Mouse (Mus musculus): ENCODE results near the gene Pak7. TPM values are rescaled to one million over a fixed set of nuclear protein-coding genes. Genes with fewer than 3 reads are reported as not detected.

Pak7 gene
- polyA plus RNA-seq, 1 experiment: 27.3 TPM

DNA sequence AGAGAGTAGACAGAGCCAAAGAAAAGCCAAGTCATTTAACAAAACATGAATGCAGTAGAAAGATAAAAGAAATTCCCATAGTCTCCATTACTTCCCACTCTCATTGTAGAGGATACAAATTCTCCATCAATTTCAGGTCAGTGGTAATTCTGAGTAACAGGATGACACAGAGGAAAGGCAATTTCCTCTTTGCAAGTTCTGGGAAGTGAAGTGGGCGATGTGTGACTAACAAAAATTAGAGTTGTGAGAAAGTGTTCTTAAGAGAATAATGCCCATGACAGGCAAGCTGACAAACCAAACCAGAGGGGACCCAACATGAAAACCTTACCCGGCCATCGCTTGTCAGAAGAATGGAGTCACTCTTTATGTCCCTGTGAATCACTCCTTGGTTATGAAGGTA lies 290.6 kb downstream of the Pak7 start:
- no peak for TF ChIP-seq POLR2A (IDR thresholded peaks at IDR 0.05; ENCODE audit: borderline replicate concordance, extremely low read depth, insufficient read depth, insufficient read length, poor library complexity, severe bottlenecking)
- TF ChIP-seq CTCF (IDR thresholded peaks at IDR 0.05; ENCODE audit: borderline replicate concordance, extremely low read depth, insufficient read depth, insufficient read length): no peak
- DNase-seq (ENCODE audit: low read depth): no peak

DNA sequence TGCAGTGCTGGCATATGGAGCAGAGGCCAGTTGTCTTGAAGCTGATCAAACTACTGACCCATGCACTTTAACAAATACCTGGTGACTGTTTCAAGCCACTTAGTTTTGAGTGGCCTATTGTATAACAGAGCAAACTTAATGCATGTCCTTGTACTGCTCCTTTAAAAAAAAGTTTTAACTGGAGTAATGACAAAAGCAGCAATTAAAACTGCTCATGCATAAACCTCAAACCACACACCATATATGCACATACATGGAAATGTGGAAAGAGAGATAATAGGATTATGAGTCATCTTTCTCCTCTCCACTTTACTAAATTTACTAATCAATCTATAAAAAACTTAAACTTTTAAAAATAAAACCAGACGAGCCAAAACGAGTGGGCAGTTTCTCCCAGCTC lies 291.8 kb downstream of the Pak7 start:
- DNase-seq (ENCODE audit: low read depth): no peak
- TF ChIP-seq CTCF (IDR thresholded peaks at IDR 0.05; ENCODE audit: borderline replicate concordance, extremely low read depth, insufficient read depth, insufficient read length) (no peak), POLR2A (IDR thresholded peaks at IDR 0.05; ENCODE audit: borderline replicate concordance, extremely low read depth, insufficient read depth, insufficient read length, poor library complexity, severe bottlenecking) (no peak)

DNA sequence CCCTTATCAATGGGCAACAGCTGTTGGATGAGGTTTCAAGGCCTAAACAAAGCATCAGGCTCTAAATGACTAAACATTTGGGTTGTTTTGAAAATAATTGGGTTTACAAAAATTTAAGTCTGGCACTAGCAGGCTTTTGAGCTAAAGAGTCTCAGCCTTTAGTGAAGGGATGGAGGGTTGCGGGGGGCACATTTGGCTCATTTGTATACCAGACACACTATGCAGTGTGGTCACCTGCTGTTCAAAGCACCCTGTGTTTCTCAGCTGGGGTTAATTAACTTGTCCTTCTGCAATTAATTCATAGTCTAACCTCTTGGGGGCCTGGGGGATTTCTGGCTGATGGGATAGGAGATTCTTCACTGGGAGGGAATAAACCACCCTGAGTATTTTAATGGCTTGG lies 323.4 kb downstream of the Pak7 start:
- peak; percentile 64 for DNase-seq (ENCODE audit: low read depth)

DNA sequence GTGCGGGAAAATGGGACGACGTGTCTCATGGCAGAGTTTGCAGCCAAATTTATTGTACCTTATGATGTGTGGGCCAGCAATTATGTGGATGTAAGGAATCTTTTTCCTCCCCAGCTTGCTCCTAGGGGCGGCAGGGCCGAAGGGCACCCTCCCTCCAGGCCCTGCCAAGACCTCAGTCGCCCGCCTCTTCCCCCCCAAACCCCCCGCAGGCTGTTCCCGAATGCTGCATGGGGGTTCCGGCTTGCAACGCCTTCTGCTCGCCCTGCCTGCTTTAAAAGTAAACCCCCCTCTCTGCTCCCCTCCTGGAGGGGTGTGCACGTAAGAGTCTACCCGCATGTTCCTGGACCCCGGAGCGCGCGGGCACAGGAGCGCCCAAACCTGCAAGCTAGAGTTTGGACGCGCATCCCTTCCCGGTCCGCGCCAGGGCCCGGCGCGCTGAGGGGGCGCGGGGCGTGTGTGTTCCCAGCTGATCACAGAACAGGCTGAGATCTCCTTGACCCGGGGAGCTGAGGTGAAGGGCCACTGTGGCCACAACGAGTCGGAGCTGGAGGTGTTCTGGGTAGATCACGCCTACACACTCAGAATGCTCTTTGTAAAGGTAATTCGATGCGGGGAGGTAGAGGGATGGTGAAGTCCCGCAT lies 328.6 kb downstream of the Pak7 start:
- TF ChIP-seq POLR2A (IDR thresholded peaks at IDR 0.05; ENCODE audit: borderline replicate concordance, extremely low read depth, insufficient read depth, insufficient read length, poor library complexity, severe bottlenecking) (no peak), CTCF (IDR thresholded peaks at IDR 0.05; ENCODE audit: borderline replicate concordance, extremely low read depth, insufficient read depth, insufficient read length) (no peak)
- DNase-seq (ENCODE audit: low read depth): peak; percentile 38

More for the DNA sequence above, 323.4 kb downstream of the Pak7 start:
- no peak for TF ChIP-seq POLR2A (IDR thresholded peaks at IDR 0.05; ENCODE audit: borderline replicate concordance, extremely low read depth, insufficient read depth, insufficient read length, poor library complexity, severe bottlenecking)
- TF ChIP-seq CTCF (IDR thresholded peaks at IDR 0.05; ENCODE audit: borderline replicate concordance, extremely low read depth, insufficient read depth, insufficient read length): no peak

DNA sequence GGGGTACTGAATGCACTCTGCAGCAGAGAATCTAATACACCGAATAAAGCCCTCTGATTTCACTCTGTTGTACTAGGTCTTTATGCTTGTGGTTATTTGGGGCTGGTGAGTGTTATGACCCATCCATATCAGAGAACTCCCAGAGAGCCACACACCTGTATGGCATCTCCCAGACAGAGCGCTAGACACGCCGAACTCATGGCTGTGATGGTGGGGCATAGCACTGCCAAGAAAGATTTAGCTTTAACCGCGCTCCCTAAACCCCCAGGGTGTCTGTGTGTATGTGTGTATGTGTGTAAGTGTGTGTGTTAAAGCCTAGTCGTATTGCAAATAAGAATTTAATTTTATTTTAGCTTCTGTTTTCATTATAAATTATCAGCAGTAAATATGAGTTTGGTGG lies 329.4 kb downstream of the Pak7 start:
- DNase-seq (ENCODE audit: low read depth): peak; percentile 34
- TF ChIP-seq POLR2A (IDR thresholded peaks at IDR 0.05; ENCODE audit: borderline replicate concordance, extremely low read depth, insufficient read depth, insufficient read length, poor library complexity, severe bottlenecking): no peak
- TF ChIP-seq CTCF (IDR thresholded peaks at IDR 0.05; ENCODE audit: borderline replicate concordance, extremely low read depth, insufficient read depth, insufficient read length): no peak

DNA sequence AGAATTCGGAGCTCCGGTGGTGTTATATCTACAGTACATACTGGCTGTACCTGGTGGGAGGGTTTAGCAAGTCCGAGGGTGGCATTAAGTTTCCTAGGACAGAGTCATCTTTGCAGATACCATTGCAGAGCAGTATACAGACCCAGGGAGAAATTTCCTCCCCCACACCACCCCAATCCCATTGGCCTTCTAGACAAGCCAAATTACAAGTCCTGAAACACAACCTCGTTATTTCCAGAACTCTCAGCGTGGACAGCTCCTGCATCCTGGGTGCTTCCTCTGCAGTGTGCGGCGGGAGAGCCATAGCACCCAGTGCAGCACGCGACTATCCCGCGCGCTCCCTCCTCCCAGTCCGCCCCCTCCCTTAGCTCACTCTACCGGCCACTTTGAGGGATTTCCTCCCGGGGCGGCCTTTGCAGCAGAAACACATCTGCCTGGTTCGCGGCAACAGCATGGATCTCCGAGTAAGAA lies 329.9 kb downstream of the Pak7 start:
- TF ChIP-seq POLR2A (IDR thresholded peaks at IDR 0.05; ENCODE audit: borderline replicate concordance, extremely low read depth, insufficient read depth, insufficient read length, poor library complexity, severe bottlenecking) (no peak), CTCF (IDR thresholded peaks at IDR 0.05; ENCODE audit: borderline replicate concordance, extremely low read depth, insufficient read depth, insufficient read length) (no peak)
- DNase-seq (ENCODE audit: low read depth): peak; percentile 49

DNA sequence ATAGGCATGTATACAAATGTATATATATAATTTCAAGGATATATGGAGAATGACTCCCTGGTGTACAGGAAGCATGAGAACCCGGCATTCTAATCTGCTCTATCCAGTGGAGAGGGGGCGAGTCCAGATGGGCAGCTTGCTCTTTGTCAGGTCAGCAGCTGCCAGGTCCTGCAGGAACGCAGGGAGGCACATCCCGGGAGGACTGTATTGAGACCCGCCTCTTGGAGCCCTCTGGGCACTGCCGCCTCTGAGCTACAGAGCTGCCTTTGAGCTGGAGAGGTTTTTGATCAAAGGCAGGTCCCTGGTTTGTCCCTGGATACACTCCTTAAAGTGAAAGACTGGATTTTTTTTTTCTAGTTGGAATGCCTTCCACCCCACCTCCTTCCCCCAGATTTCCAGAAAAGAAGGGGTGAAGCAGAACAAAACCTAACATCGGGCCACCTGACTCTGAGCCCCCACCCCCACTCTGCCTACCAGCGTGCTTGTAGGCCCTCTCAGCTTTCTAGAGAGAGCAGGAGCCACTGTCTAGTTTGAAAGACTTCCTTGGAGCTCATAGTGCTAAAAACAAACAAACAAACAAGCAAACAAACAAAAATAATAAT lies 336.0 kb downstream of the Pak7 start, which contains the start of gene Lamp5:
TSS of gene Lamp5 (plus strand) at position 552 of the 602 bp plus-strand sequence.
- TF ChIP-seq CTCF (IDR thresholded peaks at IDR 0.05; ENCODE audit: borderline replicate concordance, extremely low read depth, insufficient read depth, insufficient read length): no peak
- TF ChIP-seq POLR2A (IDR thresholded peaks at IDR 0.05; ENCODE audit: borderline replicate concordance, extremely low read depth, insufficient read depth, insufficient read length, poor library complexity, severe bottlenecking): no peak
- peak; percentile 55 for DNase-seq (ENCODE audit: low read depth)

DNA sequence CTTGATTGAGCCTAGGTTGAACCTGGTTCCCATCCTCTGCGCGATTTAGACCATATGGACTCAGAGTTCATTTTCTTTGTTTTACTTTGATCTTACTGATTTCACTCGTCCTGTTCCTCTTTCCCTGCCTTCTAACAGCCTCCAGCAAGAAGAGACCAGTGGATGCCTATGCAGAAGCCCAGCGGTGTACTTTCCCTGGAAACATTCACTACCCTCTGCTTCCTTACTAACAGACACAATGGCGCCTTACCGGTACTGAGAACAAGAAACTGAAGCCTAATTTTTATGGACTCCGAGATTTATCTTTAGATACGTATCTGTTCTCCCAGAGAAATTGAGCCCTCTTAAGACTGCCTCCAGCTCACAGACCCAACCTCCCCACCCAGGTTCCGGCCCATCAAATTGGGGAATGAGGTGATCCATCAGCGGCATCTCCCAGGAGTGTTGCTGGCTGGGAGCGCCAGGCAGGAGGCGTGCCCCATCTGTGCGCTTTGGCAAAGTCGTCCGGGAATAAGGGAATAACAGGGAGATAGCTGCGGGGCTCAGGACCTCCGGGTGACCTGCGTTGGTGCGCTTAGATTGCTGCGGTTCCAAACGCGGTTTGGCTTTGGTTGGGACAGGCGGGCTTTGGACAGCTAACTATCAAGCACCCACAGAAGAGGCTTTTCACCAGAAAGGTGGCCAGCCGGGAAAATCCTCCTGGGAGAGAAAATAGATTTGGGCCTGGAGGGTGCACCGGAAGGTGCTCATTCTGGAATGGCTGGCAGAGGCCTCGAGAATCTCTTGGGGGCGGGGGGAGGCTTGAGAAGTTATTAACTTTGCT lies 336.8 kb downstream of the Pak7 start:
- DNase-seq (ENCODE audit: low read depth): peak; percentile 71
- TF ChIP-seq POLR2A (IDR thresholded peaks at IDR 0.05; ENCODE audit: borderline replicate concordance, extremely low read depth, insufficient read depth, insufficient read length, poor library complexity, severe bottlenecking) (no peak), CTCF (IDR thresholded peaks at IDR 0.05; ENCODE audit: borderline replicate concordance, extremely low read depth, insufficient read depth, insufficient read length) (no peak)

DNA sequence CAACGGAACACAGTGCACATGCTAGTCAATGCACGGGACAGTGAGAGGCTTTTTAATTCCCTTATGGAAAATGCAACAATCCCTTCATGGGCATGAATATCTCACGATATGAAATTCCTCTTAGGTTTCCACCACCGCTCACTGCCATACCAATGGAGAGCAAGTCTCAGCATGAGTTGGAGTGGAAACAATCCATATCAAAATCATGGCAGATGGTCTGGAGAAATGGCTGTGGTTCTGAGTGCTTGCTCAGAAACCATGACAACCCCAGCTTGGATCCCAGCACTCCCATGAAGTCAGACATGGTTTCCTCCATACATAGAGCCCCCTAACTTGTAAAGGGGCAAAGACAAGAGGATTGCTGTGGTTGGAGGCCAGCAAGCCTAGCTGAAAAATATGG lies 339.3 kb downstream of the Pak7 start:
- no peak for DNase-seq (ENCODE audit: low read depth)

More for the DNA sequence above, 339.3 kb downstream of the Pak7 start:
- TF ChIP-seq CTCF (IDR thresholded peaks at IDR 0.05; ENCODE audit: borderline replicate concordance, extremely low read depth, insufficient read depth, insufficient read length): no peak

Other genes starting within 250 kb of the Pak7 start
- gene Ankef1, start 113.9 kb upstream of the Pak7 start, polyA plus RNA-seq (2012; rRNA removed): 0.32 and 0.42 TPM in 2 replicates

All from brain, embryonic 14.5 days (tissue).